Mouse (Mus musculus) telencephalon, adult 2 months (tissue): ENCODE data around the gene Ntrk3.

Experiments
- DNase-seq: peaks from one replicate; pipeline ENCODE4 v3.0.0-alpha.2; 2011; ENCODE audit warnings: low read depth, low spot score

Ntrk3 gene

DNA sequence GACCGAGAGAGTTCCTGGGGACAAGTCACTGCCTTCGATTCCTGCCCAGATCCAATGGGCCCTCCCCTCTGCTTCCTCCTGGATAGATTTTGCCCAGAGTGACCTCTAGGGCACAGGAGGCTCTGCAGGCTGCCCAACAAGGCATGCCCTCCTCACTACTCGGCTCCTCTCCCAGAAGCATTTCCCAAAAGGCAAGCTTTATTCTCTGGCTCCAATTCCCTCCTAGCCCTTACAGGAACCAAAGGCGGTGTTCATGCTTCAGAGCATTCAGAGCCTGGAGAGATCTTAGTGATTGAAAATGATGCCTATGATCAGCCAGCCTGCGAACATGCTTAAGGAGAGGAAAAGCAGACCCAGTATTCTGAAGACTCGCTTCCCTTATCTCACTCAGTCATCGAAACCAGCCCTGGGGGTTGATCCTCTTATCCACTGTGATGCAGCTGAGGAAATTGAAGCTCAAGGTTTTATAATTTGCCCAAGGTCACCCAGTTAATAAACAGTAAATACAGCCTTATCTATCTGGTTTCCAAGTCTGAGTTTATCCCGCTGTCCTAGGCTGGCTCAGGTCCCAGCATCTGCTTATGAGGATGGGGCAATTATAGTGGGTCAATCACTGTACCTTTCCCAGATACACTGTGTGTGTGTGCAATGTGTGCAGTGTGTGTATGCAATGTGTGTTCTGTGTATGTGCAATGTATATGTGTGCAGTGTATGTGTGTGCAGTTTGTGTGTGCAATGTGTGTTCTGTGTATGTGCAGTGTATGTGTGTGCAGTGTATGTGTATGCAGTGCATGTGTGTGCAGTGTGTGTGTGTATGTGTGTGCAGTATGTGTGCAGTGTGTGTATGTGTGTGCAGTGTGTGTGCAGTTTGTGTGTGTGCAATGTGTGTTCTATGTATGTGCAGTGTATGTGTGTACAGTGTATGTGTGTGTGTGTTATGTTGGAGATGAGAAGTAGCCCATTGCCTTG, 376.2 kb downstream of the Ntrk3 start:
- no peak for DNase-seq

DNA sequence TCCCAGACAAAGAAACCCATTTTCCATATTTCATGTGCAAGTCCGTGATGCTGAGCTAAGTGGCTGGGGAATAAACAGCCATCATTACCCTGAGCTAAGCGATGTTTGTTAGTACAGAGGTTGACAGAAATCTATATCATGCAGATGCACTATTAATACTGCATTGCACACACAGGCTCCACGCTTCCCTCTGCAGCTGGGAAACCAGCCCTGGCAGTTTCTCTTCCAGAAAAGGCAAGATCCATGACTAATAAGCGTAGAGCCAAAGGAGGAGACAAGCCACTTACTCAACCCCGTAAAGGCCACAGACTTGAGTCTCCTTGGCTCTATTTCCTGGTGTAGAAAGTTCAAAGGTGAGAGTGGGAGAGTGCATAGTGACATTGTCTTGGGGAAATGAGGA, 390.3 kb downstream of the Ntrk3 start:
- no peak for DNase-seq

DNA sequence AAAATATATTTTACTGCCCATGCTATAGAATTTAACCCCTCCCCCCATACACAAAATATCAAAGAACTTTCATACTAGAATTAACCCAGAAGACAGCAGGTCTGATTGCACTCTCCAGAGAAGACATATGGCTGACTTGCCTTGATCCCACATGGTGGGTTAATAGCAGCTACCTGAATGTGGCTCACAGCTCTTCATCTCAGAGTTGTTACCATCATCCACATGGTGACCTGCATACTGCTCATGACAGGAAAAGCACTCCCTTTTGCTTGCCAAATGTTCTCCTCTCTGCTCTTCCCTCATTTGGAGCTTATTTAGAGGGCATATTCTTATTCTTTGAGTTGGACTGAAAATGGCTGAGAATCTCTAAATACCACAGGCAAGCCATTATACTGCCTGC, 404.4 kb downstream of the Ntrk3 start:
- no peak for DNase-seq

DNA sequence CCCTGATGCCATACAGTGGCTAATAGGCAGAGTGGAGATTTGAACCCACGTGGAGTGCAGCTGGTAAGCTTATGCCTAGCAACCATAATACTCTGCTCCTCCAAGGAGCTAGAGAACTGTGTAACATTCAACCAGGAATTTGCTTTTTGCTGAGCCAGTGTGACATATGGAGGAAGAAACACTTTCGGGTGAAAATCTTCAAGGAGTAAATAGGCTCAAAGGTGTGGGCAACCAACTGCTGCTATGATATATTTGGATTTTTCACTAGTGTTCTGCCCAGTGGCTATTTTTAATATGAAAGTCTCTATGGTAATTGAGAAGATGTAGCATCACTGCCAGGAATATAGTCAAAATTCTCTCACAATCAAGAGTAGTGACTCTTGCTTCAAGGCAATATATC, 409.5 kb downstream of the Ntrk3 start:
- DNase-seq = peak; percentile 88

DNA sequence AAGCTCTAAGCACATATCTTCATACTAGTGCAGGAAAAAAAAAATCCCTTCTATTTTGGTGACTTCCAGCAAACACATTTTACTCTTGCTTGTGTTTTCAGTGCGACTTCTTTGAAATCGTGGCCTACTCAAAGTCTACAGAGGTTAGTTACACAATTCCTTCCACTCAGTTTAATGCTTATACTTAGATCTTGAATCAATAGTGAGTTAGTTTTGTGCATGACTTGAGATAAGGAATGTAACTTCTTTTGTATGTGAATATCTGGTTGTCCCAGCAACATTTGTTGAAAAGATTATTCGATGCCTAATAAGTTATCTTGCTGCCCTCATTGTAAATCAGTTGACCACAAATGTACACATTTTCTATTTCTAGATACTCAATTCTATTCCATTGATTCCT, 411.6 kb downstream of the Ntrk3 start:
- DNase-seq = no peak

DNA sequence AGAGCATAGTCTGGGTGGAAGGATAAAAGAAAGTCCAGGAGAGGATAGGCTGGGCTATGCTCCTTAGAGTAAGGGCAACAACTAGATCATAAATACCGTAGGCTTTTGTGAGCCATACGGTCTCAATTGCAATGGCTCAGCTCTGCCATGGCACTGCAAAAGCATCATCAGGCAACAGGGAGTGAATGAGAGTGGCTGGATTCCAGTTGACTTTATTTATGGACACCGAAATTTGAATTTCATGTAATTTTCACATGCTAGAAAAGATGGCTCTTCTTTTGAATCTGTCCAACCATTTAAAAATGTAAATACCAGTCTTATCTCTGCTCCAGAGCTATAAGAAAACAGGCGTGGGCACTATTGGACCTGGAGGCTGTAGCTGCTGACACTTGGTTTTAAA, 419.2 kb downstream of the Ntrk3 start:
- DNase-seq = no peak

DNA sequence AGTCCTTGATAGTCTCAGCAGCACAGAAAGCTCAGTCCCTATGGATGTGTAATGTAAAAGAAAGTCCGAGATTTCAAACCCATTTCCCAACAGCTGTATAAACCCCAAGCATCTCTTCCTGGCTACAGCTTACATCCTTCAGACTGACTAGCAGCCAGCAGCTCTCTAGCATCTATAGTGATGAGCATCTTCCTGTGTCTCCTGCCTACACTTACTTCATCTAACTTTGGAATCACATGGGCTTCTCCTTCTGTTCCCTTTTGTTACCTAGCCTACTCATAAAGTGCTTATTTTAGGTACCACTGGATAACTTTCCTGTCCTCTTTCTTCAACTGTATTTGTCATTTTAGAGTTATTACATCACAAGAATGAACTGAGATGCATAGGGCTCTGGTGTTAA, 432.0 kb downstream of the Ntrk3 start:
- peak; percentile 89 for DNase-seq

DNA sequence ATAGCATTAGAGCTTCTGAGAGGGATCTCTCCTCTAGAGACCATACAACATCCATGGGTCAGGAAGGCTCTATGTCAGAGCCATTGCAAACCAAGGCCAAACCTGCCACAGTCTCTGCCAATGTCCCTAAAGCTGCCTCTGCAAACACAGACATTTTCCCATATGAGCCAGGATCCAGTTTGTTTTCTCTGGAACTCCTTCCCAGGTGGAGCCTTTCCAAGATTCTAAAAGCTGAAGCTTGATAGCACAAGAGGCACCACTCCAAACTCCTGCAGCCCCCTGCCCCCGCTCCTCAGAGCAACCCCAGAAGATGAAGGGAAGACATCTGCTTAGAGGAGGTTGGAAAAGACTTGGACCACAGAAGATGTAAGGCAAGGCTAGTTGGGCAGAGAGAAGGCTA, 432.8 kb downstream of the Ntrk3 start:
- DNase-seq = no peak

DNA sequence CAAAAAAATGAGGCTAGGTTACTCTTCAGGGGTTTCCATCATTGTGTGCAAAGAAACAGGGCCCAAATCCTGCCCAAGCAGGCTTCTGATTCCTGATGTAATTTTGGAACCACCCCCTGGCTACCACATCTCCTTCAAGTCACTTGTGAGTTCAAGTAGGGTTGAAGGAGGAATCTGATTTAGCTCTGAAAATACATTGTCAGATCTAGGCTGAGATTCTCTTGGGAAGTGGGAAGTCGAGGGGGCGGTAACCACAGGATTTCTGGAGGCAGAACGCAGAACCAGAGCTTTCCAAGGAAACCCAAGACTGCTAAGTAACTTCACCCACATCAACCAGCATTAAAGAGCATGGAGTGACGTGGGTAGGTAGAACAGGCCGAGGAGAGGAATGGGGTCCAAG, 440.5 kb downstream of the Ntrk3 start:
- peak; percentile 89 for DNase-seq

DNA sequence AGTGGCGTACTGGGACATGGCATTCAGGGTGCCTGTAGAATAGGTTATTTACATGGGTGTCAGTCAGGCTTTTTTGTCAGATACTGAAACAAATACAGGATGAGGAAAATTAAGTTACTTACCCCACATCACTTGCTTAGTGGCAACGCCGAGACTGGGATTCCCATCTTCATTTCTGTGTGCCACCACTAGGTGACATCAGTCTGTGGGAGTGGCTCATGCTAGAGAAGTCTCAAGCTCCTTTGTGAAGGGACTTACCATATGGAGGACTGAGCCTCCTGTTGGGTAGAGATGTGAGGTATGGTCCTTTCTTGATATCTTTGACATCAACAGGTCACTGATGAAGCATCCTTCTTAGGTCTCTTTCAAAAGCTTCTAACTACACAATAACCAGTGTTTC, 443.5 kb downstream of the Ntrk3 start:
- no peak for DNase-seq

DNA sequence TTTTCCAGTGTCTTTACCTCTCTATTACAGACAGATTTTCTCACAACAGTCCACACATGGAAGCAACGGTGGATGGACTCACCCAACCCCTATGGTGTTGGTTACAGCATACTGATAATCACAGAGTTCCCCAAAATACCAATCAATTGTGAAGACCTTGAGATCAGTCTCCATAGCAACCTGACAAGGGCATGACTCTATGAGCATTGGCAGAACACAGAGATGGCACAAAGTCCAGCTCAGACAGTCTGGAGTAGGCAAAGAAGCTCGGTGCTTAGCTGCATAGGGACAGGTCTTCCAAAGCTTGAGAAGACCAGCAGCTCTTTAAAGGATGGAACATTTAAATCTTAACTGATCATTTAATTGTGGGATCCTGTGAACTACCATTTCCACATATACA, 447.6 kb downstream of the Ntrk3 start:
- no peak for DNase-seq

DNA sequence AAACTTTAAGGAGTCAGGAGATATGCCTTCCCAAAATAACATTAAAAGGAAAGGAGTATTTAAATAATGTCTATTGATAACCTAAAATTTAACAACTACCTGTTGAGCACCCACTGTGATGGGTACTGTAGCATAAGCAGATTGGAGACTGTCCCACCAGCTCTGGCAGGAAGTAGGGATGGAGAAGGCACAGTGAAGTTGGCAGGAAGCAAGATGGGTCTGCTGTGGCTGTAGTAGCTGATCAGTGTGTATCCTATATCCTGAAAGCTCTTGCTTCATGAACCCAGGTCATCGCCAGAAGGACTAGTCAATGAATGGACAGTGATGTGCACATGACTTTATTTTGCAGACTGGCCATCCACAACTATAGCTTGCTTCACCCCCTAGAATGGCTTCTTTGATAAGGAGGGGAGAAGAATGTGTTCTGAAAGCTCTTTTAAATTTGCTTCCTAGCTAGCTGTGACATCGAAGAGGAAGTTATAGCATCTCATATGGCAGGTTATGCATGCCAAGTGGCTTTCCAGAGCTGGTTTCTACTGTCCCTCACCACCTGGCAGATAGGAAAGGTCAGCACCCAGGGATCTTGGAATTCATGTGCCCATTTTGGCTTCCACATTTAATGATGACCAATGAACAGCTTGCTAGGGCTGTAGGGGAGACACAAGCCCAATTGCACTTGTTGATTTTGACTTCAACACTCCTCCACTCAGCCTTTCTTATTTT, 451.1 kb downstream of the Ntrk3 start:
- DNase-seq = no peak

DNA sequence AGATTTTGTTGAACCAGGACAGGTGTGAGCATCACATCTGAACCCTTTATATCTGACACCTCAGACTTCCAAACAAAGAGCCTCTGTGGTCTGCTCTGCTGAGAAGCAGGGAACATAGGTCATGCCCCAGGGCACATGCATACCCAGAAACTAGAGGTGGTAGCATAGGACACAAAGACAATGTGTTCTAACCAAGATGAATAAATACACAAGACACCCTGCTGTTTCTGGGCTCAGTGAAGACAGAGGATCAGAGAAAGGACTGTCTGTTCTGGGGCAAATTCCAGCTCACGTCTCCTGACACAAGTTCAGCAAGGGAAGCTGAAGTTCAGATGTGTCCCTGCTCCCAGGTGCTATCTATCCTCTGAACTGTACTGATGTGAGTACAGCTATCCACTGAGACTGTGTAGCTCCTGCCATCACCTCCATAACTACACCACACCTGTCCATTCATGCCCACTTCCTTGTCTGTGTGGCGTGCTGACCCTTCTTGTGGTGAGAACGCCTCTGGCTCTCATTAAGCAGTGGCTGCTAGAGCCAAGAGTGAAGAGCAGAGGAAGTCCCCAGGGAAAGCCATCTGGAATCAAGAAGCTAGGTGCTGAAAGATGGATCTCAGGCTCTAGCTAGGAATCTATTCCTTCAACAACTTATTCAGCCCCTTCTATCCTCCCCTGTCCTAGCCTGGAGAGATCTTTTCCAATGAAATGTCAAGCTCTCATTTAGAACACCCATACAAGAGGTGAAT, 468.1 kb downstream of the Ntrk3 start:
- no peak for DNase-seq

DNA sequence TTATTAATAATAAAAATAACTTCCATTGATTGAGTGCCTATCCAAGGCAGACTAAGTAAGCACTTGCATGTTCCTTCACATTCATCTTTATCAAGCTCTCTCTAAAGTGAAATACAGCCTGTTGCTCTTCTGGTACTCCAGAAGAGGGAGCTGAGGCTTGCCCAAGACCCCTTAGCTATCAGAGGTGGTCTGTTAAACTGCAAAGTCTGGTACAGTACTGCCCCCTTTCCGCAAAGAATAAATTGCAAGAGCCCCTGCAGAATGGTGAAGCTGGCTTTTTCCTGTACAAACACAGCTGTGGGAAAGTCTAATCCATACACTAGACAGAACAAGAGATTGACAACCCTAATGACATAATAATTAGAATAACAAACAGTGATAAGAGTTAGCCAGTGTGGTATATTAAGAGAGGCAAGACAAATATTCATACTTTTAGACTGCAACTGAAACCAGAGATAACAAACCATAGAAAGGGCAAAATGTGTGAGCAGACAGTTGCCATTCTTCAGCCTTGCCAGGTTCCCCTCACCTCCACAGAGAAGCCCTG, 470.3 kb downstream of the Ntrk3 start:
- DNase-seq = no peak

DNA sequence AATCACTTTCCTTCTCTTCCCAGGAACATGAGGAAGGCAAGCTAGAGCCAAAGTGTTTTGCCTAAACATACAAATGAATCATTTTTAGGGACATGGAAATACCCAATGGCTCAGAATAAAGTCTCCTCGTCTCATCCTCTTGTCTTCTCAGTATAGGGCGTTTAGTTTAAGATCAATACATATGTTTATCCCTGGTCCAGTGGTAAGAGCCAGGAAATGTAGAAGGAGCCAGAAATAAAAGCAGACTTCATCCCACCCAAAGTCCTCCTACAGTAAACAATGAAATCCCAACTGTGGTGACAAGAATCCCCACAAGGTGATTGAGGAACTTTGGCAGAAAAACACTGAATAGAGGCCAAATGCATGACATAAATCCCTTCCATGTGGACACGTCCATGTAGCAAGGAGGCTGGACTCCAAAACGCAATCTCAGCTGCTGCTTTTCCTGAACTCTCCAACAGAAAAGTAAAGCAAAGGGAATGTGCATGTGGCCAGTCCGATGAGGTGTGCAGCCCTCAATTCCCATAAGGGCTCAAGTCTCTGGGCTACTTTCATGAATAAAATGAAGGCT, 473.3 kb downstream of the Ntrk3 start:
- DNase-seq = peak; percentile 22

DNA sequence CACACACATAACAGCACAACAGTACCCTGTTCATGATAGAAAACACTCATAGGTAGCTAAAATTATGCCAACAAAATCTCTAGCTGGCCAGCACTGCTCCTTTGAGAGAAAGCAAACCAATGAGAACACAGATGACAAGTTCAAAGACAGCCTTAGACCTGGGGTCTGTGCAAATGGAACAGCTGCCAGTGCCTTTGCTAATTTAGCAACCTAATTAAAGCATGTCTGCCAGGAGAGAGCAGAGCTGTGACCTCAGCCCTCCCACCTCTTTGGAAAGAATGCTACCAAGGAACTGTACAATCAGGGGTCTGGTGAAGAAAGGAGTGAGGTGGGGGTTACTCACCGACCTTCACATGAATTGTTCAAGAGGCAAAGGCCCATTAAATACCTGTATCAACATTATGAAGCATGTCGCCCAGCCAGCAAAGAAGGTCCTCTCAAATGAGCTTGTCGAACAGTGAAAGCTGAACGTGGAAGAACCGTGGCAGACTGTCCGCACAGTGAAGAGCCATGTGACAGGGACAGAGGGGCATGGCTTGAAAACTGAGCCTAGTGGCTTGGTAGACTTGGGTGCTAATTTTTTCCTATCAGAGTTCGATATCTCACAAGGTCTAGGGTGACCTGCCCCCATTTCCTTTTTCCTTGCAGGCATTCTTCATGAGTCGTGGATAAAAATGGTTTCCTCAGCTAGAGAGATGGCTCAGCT, 476.2 kb downstream of the Ntrk3 start:
- no peak for DNase-seq

DNA sequence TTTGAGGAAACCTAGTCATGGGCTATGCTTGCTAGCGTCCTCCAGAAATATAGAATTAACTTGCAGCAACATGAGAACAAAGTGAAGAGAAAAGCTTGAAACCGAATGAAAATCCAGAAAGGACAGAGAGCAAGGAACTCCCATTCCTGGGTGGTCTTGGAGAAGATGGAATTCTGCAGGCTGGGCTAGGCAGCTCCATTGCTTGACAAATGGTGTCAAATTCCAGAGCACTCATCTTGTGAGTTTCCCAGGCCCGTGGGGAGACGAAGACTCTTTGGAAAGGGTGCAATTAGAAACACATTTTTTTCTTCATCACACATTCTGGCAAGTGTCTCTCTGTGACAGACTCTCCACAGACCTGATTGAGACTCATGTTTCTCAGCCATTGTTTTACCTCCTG, 479.7 kb downstream of the Ntrk3 start:
- no peak for DNase-seq

DNA sequence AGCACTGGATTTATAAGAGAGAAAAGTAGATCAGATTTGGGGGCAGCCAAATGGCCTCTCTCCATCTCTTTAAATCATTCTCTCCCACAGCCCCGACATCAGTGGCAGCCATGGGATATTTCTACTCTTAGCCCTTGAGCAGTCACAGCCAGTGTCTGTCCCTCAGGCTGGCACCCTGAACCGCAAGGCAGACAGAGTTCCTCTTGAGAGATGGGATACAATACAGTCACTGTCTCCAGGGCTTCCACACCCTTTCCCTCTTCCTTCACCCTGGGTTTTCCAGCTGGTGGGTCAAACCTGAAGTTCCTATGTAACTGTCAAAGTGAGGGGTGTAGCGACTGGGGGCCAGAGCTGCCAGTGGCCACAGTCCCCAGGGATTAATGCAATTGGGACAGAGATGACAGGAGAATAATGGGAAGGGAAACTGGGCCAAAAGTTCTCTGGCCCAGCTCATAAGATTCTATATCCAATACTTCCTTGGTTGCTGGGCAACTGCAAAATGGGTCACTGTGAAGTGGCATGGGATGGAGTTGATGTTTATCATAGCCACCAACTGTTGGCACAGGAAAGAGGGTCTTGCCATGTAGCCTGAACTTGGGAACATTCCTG, 483.9 kb downstream of the Ntrk3 start:
- DNase-seq = no peak

DNA sequence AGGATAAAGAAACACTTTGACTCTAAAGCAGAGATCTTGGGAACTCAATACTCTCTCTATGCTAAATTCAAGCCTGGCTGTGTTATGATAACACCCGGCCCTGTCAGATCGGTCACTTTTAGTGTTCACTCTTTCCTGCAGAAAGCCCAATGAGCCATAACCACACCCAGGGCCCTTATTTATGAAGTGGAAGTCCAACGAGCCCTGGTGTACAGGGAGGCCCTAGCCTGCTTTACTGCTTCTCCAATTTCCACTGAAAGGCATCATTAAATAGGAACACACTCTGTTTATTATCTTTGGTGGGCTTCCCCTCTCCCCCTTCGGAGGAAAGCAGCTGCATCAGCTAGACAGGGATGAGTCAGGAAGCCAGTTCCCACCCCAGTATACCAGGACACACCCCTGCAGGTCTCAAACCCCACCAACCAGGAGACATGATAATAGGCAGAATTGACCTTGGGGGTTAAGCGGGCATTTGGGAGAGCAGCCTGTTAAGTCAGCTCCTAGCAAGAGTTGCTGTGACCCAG, 489.6 kb downstream of the Ntrk3 start:
- DNase-seq = no peak

DNA sequence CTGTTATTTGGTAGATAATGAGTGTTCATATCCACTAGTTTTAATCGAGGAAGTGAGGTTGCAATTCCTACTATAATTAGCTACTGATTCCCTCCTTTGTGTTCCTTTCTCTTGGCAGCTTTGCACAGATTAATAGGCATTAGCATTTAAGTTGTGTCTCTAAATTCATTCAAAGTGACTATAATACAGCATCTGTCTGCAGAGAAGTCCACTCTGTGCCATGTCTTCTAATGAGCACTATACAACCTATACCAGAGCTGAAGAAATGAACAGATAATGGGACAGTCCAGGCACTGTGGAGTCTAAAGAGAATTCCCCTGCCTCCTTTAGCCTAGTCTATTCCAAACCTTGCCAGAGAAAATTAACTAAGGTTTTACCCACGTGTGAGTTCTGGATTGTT, 498.8 kb downstream of the Ntrk3 start:
- DNase-seq = no peak
